In genomic region chr8:125531088-125531438, GRCm38 (mm10) we compare ENCODE assay signal across 12 mouse cellular contexts. TPM values are rescaled to one million over a fixed set of nuclear protein-coding genes. Genes with fewer than 3 reads are reported as not detected.
DNase-seq lines count a peak whose midpoint lies in the region; ATAC-seq and TF ChIP-seq lines count a peak whose summit lies in the region.
"Had no signal": no experiment of that assay in that cellular context is flagged by ENCODE, and none has a peak within 500 bp of the region (broad histone marks: within the 10 kb centered on the region; RNA-seq: fewer than 3 reads in every experiment).

No protein-coding gene starts in this region.

- peak; percentile 87 for DNase-seq in heart, adult 11 months
- DNase-seq in heart, postnatal 4 days: no peak
- DNase-seq in left cerebral cortex, adult 18-20 months (ENCODE audit: low spot score in 2 of 2): peak; percentile 32 to 47
- no peak for DNase-seq in left cerebral cortex, postnatal 4 days
- no peak for DNase-seq in spleen, adult 2 months (ENCODE audit: low read depth in 1 of 2, low spot score in 2 of 2)
- DNase-seq in spleen, postnatal 10 days (ENCODE audit: low spot score in 2 of 2): no peak
- no peak for DNase-seq in kidney, adult 9 months
- DNase-seq: adrenal gland, postnatal 14 days; cerebellum, adult 11 months; embryo, embryonic 11 days; kidney, adult 18-20 months had no signal

- H3K27me3 ChIP-seq in spleen, adult 2 months (ENCODE audit: control insufficient read depth, insufficient read depth, low read length): no peaks in the 10 kb centered on the region

- intact Hi-C loops in left cerebral cortex, postnatal 4 days (cut with DNase I): no loop called here

- 89% methylated on average over 6 of the region's 6 CpGs for WGBS in spleen, adult 2 months

- peak overlapping the region; percentile 71 for H3K27ac ChIP-seq in spleen, adult 2 months (ENCODE audit: insufficient read depth, low read length)

- no peak for TF ChIP-seq POLR2A in spleen, adult 2 months (IDR thresholded peaks at IDR 0.05; ENCODE audit: low read depth, low read length)

- H3K4me3 ChIP-seq in spleen, adult 2 months (ENCODE audit: extremely low read depth, insufficient read depth, insufficient read length): no peak overlapping the region

- ATAC-seq in granulocyte monocyte progenitor cell, adult 5-6 weeks (replicated peaks; ENCODE audit: poor library complexity, severe bottlenecking): no peak

- no peaks in the 10 kb centered on the region for H3K36me3 ChIP-seq in spleen, adult 2 months (ENCODE audit: control insufficient read depth, insufficient read depth, low read length)

- TF ChIP-seq CTCF in spleen, adult 2 months (IDR thresholded peaks at IDR 0.05; ENCODE audit: extremely low read depth, insufficient read depth, insufficient read length, insufficient replicate concordance): no peak

- H3K4me1 ChIP-seq in spleen, adult 2 months (ENCODE audit: control insufficient read depth, insufficient read depth, insufficient read length): peaks cover 45% of the 10 kb centered on the region

RNA-seq across cellular contexts. Expression of gene Sipa1l2, which starts 38.5 kb away (rescaled TPM):
- 10 to 100 TPM; 70.1 to 72.6 TPM for total RNA-seq in heart, postnatal 4 days (2021)
- 10 to 100 TPM; 42.4 to 43.1 TPM for total RNA-seq in left cerebral cortex, adult 18-20 months (2021)
- 10 to 100 TPM; 43.2 to 46.9 TPM for total RNA-seq in left cerebral cortex, postnatal 4 days (2021)
- polyA plus RNA-seq in spleen, adult 2 months (2012; rRNA removed): 9.7 and 12.1 TPM in 2 replicates
- total RNA-seq in granulocyte monocyte progenitor cell, adult 5-6 weeks (2014; fragmentation: Nextera tagmentation): 1.0 and 1.4 TPM in 2 replicates
- 1.9 and 2.4 TPM in 2 replicates for total RNA-seq in granulocyte monocyte progenitor cell, adult 5-6 weeks (2017)

Comparison
In these comparisons a context has a peak if more than half of its experiments do, and no peak if none do; other contexts are left out.
1. DNase-seq: peak in heart, adult 11 months (single experiment) and left cerebral cortex, adult 18-20 months (2 of 2); none in heart, postnatal 4 days (single experiment), left cerebral cortex, postnatal 4 days (single experiment), spleen, adult 2 months (0 of 2), spleen, postnatal 10 days (0 of 2) and kidney, adult 9 months (single experiment).
2. RNA of gene Sipa1l2, which starts 38.5 kb away (total RNA-seq): 70.1 to 72.6 TPM in heart, postnatal 4 days, 43.2 to 46.9 TPM in left cerebral cortex, postnatal 4 days and 42.4 to 43.1 TPM in left cerebral cortex, adult 18-20 months; 1.0 to 2.4 TPM in granulocyte monocyte progenitor cell, adult 5-6 weeks; every median in the first group is over 10 times any median in the second.